Mouse (Mus musculus) lung, adult 2 months (tissue): ENCODE measurements around the gene Cdc42ep5.

Source experiments
- CTCF ChIP-seq: fragments of 200-500 bp; IDR thresholded peaks from 2 replicates; pipeline ENCODE4 v1.5.1; 2011; ENCODE audit warnings: mild to moderate bottlenecking, low read length, control low read depth; ENCODE audit not compliant: insufficient read depth
- POLR2A ChIP-seq: fragments of 200-500 bp; IDR thresholded peaks from 2 replicates; pipeline ENCODE4 v1.6.1; 2011; ENCODE audit warnings: low read depth, mild to moderate bottlenecking, control low read depth, low read length, borderline replicate concordance; ENCODE audit errors: extremely low read depth

GRCm38 (mm10) chr7:4126992-4127785 is 37.5 kb downstream of the Cdc42ep5 start:
- TF ChIP-seq CTCF: no peak
- no peak for TF ChIP-seq POLR2A
